Mouse (Mus musculus) CH12.LX (cell line): ENCODE measurements around the gene Dgkd. TPM values are rescaled to one million over a fixed set of nuclear protein-coding genes. Genes with fewer than 3 reads are reported as not detected.

Experiments
- DNase-seq: peaks from one replicate; pipeline ENCODE4 v3.0.0-alpha.2; 2013; ENCODE audit errors: extremely low read depth
- H3K27ac ChIP-seq: 2 replicates; pipeline ENCODE4 v1.5.1; 2012; ENCODE audit warnings: low read depth, mild to moderate bottlenecking, control low read depth, moderate library complexity; ENCODE audit not compliant: insufficient read depth
- H3K27me3 ChIP-seq: replicated peaks from 2 replicates; pipeline ENCODE3; 2012; ENCODE audit warnings: inconsistent platforms
- H3K36me3 ChIP-seq, 2 experiments: replicated peaks in 1 of 2; 2 replicates each; pipeline versions ENCODE3 to v1.6.1; 2012; ENCODE audit warnings: inconsistent platforms in 1 of 2, low read length in 1 of 2, mild to moderate bottlenecking in 1 of 2, mixed read lengths in 1 of 2, moderate library complexity in 1 of 2; ENCODE audit not compliant: control insufficient read depth in 1 of 2, insufficient read depth in 1 of 2
- H3K4me1 ChIP-seq, 2 experiments: 2 replicates each; pipeline ENCODE4 v1.6.1; 2012; ENCODE audit warnings: inconsistent platforms in 1 of 2, moderate library complexity in 1 of 2; ENCODE audit not compliant: insufficient read depth in 2 of 2, control insufficient read depth in 1 of 2
- H3K4me2 ChIP-seq: 2 replicates; pipeline ENCODE4 v1.6.1; 2012; ENCODE audit warnings: low read depth, mild to moderate bottlenecking, control low read depth; ENCODE audit not compliant: poor library complexity, insufficient read depth, severe bottlenecking
- H3K4me3 ChIP-seq, 3 experiments: fragments of 150-350 bp in 1 of 3; sonication (generic) in 1 of 3; replicated peaks in 1 of 3; 2 replicates each; pipeline versions ENCODE3 to v1.5.1; 2011 to 2012; ENCODE audit warnings: low read depth in 2 of 3, low read length in 2 of 3, mild to moderate bottlenecking in 2 of 3, moderate library complexity in 2 of 3, control low read depth in 1 of 3, improper control_type of control experiment in 1 of 3, inconsistent platforms in 1 of 3, mixed read lengths in 1 of 3; ENCODE audit not compliant: poor library complexity in 1 of 3
- H3K79me2 ChIP-seq: replicated peaks from 2 replicates; pipeline ENCODE4 v1.6.1; 2012; ENCODE audit warnings: mild to moderate bottlenecking, moderate library complexity; ENCODE audit not compliant: control insufficient read depth, poor library complexity, insufficient read depth, severe bottlenecking; ENCODE audit errors: extremely low read depth
- H3K9ac ChIP-seq: 2 replicates; pipeline ENCODE4 v1.6.1; 2012; ENCODE audit warnings: low read depth, mild to moderate bottlenecking, control low read depth, moderate library complexity; ENCODE audit not compliant: insufficient read depth
- H3K9me3 ChIP-seq: replicated peaks from 2 replicates; pipeline ENCODE3; 2012; ENCODE audit warnings: low read length, inconsistent platforms, mixed read lengths
- CHD1 ChIP-seq: IDR thresholded peaks from 2 replicates; pipeline ENCODE4 v1.6.1; 2012; ENCODE audit warnings: low read depth, low read length, improper control_type of control experiment, inconsistent platforms
- ELF1 ChIP-seq: IDR thresholded peaks from 2 replicates; pipeline ENCODE4 v1.6.1; 2014; ENCODE audit warnings: low read depth, mild to moderate bottlenecking, inconsistent platforms, low read length, improper control_type of control experiment
- EP300 ChIP-seq: IDR thresholded peaks from 2 replicates; pipeline ENCODE4 v1.6.1; 2011; ENCODE audit warnings: low read length, improper control_type of control experiment
- ETS1 ChIP-seq: conservative IDR thresholded peaks from 2 replicates; pipeline ENCODE4 v1.6.1; 2012; ENCODE audit warnings: low read depth, mild to moderate bottlenecking, inconsistent platforms, low read length, improper control_type of control experiment, moderate library complexity
- GABPA ChIP-seq: IDR thresholded peaks from 2 replicates; pipeline ENCODE4 v1.6.1; 2012; ENCODE audit warnings: low read depth, low read length, improper control_type of control experiment, inconsistent platforms; ENCODE audit not compliant: insufficient replicate concordance
- HCFC1 ChIP-seq: IDR thresholded peaks from 2 replicates; pipeline ENCODE4 v1.6.1; 2012; ENCODE audit warnings: low read depth, mild to moderate bottlenecking, inconsistent platforms, low read length, improper control_type of control experiment
- JUN ChIP-seq: IDR thresholded peaks from 2 replicates; pipeline ENCODE4 v1.6.1; 2011; ENCODE audit warnings: low read depth, mild to moderate bottlenecking, low read length, improper control_type of control experiment, moderate library complexity; ENCODE audit not compliant: insufficient read depth
- JUND ChIP-seq: conservative IDR thresholded peaks from 2 replicates; pipeline ENCODE4 v1.6.1; 2011; ENCODE audit warnings: low read depth, low read length, improper control_type of control experiment
- MAX ChIP-seq: IDR thresholded peaks from 2 replicates; pipeline ENCODE4 v1.6.1; 2011; ENCODE audit warnings: low read length, improper control_type of control experiment
- MXI1 ChIP-seq: IDR thresholded peaks from 2 replicates; pipeline ENCODE4 v1.6.1; 2011; ENCODE audit warnings: mild to moderate bottlenecking, low read depth, low read length, improper control_type of control experiment
- PAX5 ChIP-seq: IDR thresholded peaks from 2 replicates; pipeline ENCODE4 v1.6.1; 2012; ENCODE audit warnings: low read length, inconsistent platforms, mixed read lengths
- POLR2A ChIP-seq: IDR thresholded peaks from 2 replicates; pipeline ENCODE4 v1.6.1; 2011; ENCODE audit warnings: low read depth, mild to moderate bottlenecking, improper control_type of control experiment, low read length
- POLR2AphosphoS2 ChIP-seq: IDR thresholded peaks from 2 replicates; pipeline ENCODE4 v1.6.1; 2011; ENCODE audit warnings: low read depth, low read length, improper control_type of control experiment
- RCOR1 ChIP-seq: conservative IDR thresholded peaks from 2 replicates; pipeline ENCODE4 v1.6.1; 2012; ENCODE audit warnings: low read depth, mild to moderate bottlenecking, inconsistent platforms, low read length, improper control_type of control experiment
- TBP ChIP-seq: conservative IDR thresholded peaks from 2 replicates; pipeline ENCODE4 v1.6.1; 2011; ENCODE audit warnings: low read depth, low read length, improper control_type of control experiment
- TCF12 ChIP-seq: IDR thresholded peaks from 2 replicates; pipeline ENCODE4 v1.6.1; 2014; ENCODE audit warnings: low read depth, mild to moderate bottlenecking, inconsistent platforms, low read length, improper control_type of control experiment
- USF2 ChIP-seq: conservative IDR thresholded peaks from 2 replicates; pipeline ENCODE4 v1.6.1; 2011; ENCODE audit warnings: low read depth, low read length, improper control_type of control experiment
- ZKSCAN1 ChIP-seq: IDR thresholded peaks from 2 replicates; pipeline ENCODE4 v1.6.1; 2012; ENCODE audit warnings: low read depth, inconsistent platforms, low read length, improper control_type of control experiment, borderline replicate concordance
- ZMIZ1 ChIP-seq: IDR thresholded peaks from 2 replicates; pipeline ENCODE4 v1.6.1; 2012; ENCODE audit warnings: low read depth, mild to moderate bottlenecking, inconsistent platforms, low read length, improper control_type of control experiment
- ZNF384 ChIP-seq: IDR thresholded peaks from 2 replicates; pipeline ENCODE4 v1.6.1; 2012; ENCODE audit warnings: low read depth, low read length, improper control_type of control experiment, inconsistent platforms
- dilution Hi-C: fragments of 300-500 bp; cut with MboI; formaldehyde crosslinking; loops from 2 replicates; pipeline ENCODE4 v1.14.3; 2020; ENCODE audit warnings: low sequenced_read_pairs; ENCODE audit not compliant: extremely low pct_unique_long_range_greater_than_20kb, extremely low pct_ligation_motif_present
- in situ Hi-C: fragments of 300-500 bp; cut with MboI; formaldehyde crosslinking; loops from 3 replicates; pipeline ENCODE4 v1.14.3; 2019; ENCODE audit warnings: low sequenced_read_pairs, low pct_ligation_motif_present, low pct_unique_long_range_greater_than_20kb, mixed read lengths
- polyA plus RNA-seq: library from polyadenylated mRNA; unstranded; fragments of >175 nt; gene quantifications from 2 replicates; pipeline ENCODE4 v1.2.1, GENCODE M21; 2012; ENCODE audit warnings: low read depth; ENCODE audit not compliant: insufficient read length
- total RNA-seq, 2 experiments: library from RNA; depleted of rRNA; stranded (reverse); fragments of 300-350 nt in 1 of 2; fragments of >200 nt in 1 of 2; gene quantifications; 2 replicates each; pipeline ENCODE4 v1.2.3; 2012 to 2014

Gene Dgkd
- total and polyA plus RNA-seq, 3 experiments: 57.5 to 89.9 (median 73.8) TPM

- no peaks in the 10 kb centered on the region for H3K27me3 ChIP-seq
- H3K27ac ChIP-seq: no peak overlapping the region
- H3K4me2 ChIP-seq: no peak overlapping the region
- H3K9ac ChIP-seq: no peak overlapping the region
- peaks cover 16% of the 10 kb centered on the region for H3K79me2 ChIP-seq
- in situ Hi-C loops: no loop called here
- H3K9me3 ChIP-seq: no peaks in the 10 kb centered on the region
- dilution Hi-C loops: no loop called here
- DNase-seq: no peak
- peaks cover 2 to 56% of the 10 kb centered on the region in 2 experiments; a peak in 3 of 4 replicates for H3K4me1 ChIP-seq
- peaks cover 44 to 94% of the 10 kb centered on the region in 2 experiments for H3K36me3 ChIP-seq
- TF ChIP-seq TBP (no peak), POLR2AphosphoS2 (no peak), HCFC1 (no peak), JUND (no peak), ZKSCAN1 (no peak), ZNF384 (no peak), RCOR1 (no peak), USF2 (no peak), ELF1 (no peak), PAX5 (no peak), ETS1 (no peak), POLR2A (no peak), JUN (no peak), CHD1 (no peak), MAX (no peak)
- no peak overlapping the region for H3K4me3 ChIP-seq
Observed at GRCm38 (mm10) chr1:87913356-87913755, 60.3 kb downstream of the Dgkd start.

GRCm38 (mm10) chr1:87917361-87917760 lies 64.3 kb downstream of the Dgkd start:
- H3K36me3 ChIP-seq: peaks cover 62 to 97% of the 10 kb centered on the region in 2 experiments

GRCm38 (mm10) chr1:87918061-87918460 lies 65.0 kb downstream of the Dgkd start:
- H3K4me2 ChIP-seq: no peak overlapping the region
- H3K27ac ChIP-seq: no peak overlapping the region
- DNase-seq: no peak
- H3K9ac ChIP-seq: no peak overlapping the region
- no peaks in the 10 kb centered on the region for H3K9me3 ChIP-seq
- dilution Hi-C loops (no loop called here), in situ Hi-C loops (no loop called here)
- peaks cover 0 to 16% of the 10 kb centered on the region in 2 experiments; a peak in 2 of 4 replicates for H3K4me1 ChIP-seq
- TF ChIP-seq POLR2AphosphoS2 (no peak), EP300 (no peak), ZNF384 (no peak), MXI1 (no peak), ZMIZ1 (no peak), TCF12 (no peak)
- peaks cover 9% of the 10 kb centered on the region for H3K79me2 ChIP-seq
- H3K4me3 ChIP-seq: no peak overlapping the region
- H3K27me3 ChIP-seq: no peaks in the 10 kb centered on the region
- peaks cover 66 to 97% of the 10 kb centered on the region in 2 experiments for H3K36me3 ChIP-seq

More at GRCm38 (mm10) chr1:87917361-87917760, 64.3 kb downstream of the Dgkd start:
- no peak for DNase-seq
- in situ Hi-C loops: no loop called here
- no peak overlapping the region for H3K27ac ChIP-seq
- H3K4me3 ChIP-seq: no peak overlapping the region
- H3K4me1 ChIP-seq: peaks cover under 1 to 23% of the 10 kb centered on the region in 2 experiments; a peak in 3 of 4 replicates
- H3K79me2 ChIP-seq: peaks cover 9% of the 10 kb centered on the region
- no peak overlapping the region for H3K9ac ChIP-seq
- no peak overlapping the region for H3K4me2 ChIP-seq
- dilution Hi-C loops: no loop called here
- no peaks in the 10 kb centered on the region for H3K27me3 ChIP-seq
- no peaks in the 10 kb centered on the region for H3K9me3 ChIP-seq
- TF ChIP-seq ELF1 (no peak), GABPA (no peak)
- TF ChIP-seq, all 38 proteins: peak for 0
